Mouse (Mus musculus): ENCODE results near the gene Yes1.

DNA sequence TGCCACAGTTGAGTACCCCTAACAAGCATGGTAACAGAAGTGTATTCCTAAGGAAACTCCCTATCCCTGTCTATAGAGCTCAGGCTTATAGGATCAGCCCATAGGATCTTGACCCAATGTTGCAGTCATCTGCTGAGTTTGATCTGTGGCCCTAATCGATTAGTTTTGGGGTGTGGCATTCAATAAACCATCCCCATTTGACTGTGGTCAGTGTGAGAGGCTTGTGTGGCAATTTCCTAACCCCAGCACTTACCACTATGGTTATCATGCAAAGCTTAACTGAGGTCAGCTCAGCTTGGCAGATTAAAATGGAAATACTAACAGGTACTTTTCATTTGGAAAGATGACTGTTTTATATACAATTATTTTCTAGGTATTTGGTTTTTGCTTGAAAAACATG is 5.1 kb upstream of the Yes1 start:
- TF ChIP-seq CTCF (IDR thresholded peaks at IDR 0.05; ENCODE audit: extremely low read depth, insufficient read depth, low read length) (no peak), POLR2A (IDR thresholded peaks at IDR 0.05; ENCODE audit: extremely low read depth, insufficient read depth, low read length) (no peak)
